Mouse (Mus musculus) frontal cortex, postnatal 10 days (tissue): ENCODE measurements around the gene Arrdc2.
"Not testable (repeated sequence)": the region's sequence is repeated elsewhere in the genome, so short reads cannot be mapped to it uniquely, and the experiment has no call there.

Source experiments
- DNase-seq, 2 experiments: peaks; one replicate each; pipeline ENCODE4 v3.0.0; 2022; ENCODE audit warnings: low spot score in 2 of 2, mixed read lengths in 1 of 2

The Arrdc2 gene

DNA sequence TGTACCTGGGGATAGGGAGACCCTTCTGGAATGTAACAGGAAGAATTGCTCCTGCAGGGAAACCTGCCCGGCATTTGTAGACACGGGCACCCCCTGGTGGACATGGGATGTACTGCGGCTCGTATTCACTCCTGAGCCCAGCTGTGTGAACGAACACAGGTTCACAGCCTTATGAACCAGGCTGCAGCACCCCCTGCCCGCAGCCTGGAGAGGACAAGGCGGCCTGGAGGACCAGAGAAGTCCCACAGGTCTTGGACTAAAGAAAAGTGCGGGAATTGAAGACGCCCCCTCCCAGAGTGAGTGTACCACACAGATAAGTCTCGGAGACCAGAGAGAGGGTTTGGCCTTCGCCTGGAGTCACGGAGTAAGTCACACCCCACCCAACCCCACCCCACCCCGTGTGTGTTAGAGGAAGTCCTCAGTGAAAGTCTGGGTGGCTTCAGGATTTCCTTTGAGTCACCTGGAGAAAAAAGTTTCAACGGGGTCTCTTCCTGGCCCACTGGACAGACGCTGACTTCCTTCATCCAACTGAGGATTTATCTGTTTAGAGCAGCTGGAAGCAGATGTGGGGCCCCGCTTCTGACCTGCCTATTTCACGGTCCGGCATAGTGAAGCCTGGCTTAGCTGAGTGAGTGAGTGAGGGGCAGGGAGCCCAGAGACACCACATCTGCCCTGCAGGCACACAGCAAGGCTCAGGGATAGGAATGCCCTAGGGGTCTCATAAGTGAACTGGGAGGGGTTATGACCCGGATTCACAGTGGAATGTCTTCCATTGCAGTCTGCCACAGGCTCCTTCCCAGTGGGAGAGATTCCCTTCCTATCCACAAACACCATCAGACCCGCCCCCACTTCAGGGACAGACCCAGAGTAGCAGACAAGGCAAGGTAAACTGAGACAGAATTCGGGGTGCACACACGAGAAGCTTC, 1.9 kb upstream of the Arrdc2 start:
- peak; percentile 78 to 87 for DNase-seq

DNA sequence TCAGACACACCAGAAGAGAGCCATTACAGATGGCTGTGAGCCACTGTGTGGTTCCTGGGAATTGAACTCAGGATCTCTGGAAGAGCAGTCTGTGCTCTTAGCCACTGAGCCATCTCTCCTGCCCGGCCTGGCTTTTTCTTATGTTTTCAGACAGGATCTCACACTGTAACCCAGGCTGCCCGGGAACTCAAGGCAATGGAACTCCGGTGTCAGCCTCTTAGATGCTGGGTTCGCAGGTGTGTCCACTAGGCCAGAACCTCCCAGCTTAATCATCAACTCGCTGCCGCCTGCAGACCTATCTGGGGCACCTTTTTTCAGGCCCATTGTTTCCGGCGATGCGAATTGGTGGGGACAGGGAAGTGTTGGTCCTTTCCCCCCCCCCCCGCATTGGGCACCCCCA, 1.1 kb upstream of the Arrdc2 start:
- no peak for DNase-seq

- peak in 1 of 2 experiments; percentile 36 for DNase-seq
Observed at GRCm38 (mm10) chr8:70838654-70839407, 689 bp downstream of the Arrdc2 start.

- no peak for DNase-seq
Observed at GRCm38 (mm10) chr8:70836666-70837065, 2.9 kb downstream of the Arrdc2 start.

DNA sequence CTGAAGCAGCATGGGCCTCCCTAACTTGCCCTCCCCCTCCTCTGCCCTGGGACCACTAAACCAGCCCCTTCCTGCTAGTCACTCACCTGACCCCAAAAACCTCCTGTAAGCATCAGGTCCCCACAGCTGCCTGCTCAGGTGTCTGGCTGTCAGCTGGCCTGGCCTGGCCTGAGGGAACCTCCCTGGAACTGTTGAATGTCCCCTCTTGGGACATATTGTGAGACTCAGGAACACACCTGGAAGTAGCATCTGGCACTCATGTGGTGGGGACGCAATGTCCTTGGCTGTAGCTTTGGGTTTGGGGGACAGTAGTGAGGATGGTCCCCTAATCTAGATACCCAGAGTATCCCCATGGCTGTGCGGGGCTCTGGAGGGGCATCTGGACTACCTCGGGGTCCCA, 5.4 kb downstream of the Arrdc2 start:
- no peak for DNase-seq

DNA sequence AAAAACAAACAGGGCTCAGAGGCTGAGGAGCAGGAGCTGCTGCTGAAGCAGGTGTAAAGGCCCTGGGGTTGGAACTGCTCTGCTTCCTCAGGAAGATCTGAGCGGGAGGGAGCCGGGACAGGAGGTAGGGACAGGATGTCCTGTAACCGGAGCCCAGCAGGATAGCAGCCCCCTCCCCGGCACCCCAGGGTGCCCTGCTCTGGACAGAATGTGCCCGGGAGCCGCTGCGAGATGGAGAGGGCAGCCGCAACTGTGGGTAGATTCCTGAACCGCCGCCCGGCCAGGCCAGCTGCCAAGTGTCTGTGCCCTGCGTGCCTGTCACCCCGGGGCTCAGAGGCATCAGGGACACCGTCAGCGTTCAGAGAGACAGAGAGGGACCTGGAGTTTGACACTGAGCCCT, 6.0 kb downstream of the Arrdc2 start:
- no peak for DNase-seq

DNA sequence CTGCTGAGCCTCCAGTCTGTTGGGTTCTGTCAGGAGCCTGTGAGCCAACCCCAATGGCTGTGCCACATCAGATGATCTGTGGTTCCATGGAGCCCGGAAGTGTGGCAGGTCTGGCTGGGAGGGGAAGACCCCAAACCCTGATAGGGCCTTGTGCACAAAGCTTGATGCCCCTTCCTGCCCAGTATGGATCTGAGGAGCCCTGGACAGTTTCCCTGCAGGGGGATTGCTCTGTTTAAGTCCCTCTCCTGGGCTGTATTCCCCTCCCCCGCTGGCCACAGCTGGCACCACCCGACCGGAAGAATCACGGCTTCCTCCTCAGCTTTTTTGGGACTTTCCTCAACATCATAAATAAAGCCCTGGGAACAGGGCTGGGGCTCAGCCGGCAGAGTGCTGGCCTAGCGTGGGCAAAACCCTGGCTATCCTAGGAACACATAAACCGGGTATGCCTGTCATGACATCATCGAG, 6.5 kb downstream of the Arrdc2 start:
- no peak for DNase-seq

GRCm38 (mm10) chr8:70832371-70832770, 7.1 kb downstream of the Arrdc2 start:
- no peak for DNase-seq

DNA sequence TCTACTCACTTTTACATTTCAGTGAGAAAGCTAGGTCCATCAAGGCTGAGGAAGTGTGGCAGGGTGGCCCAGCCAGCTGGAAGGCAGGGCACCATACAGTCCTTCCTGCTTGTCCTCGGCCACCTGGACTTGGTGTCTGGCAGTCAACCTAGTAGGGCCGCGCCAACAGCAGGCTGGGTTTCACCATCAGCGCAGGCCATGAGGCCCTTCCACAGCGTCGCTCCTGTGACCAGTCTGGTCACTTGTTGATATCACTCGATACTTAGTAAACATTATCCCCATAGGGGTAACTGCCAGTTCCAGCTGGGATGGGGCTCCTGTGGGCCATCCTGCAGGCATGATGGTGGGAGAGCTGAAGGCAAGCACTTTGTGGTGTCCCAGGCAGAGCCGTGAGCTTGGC, 8.0 kb downstream of the Arrdc2 start:
- no peak for DNase-seq

- no peak for DNase-seq
Observed at GRCm38 (mm10) chr8:70827796-70828195, 11.7 kb downstream of the Arrdc2 start.

- DNase-seq = no peak
Observed at GRCm38 (mm10) chr8:70827010-70827409, 12.5 kb downstream of the Arrdc2 start.

DNA sequence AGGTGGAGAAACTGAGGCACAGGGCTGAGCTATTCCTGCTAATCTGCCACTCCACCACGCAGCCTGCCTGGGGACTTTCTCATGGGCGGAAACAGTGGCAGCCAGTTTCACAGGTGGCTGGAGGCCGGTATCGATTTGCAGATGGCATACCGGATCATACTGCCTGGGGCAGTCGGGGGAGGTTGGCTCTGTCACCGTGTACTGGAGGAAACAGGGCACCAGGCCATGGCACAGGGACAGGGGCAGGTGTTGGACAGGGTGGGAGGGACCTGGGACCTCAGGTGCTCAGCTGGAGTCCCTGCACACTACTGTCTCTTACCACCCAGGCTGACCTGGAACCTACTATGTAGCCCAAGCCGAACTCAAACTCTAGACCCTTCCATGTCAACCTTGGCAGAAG, 13.7 kb downstream of the Arrdc2 start:
- no peak for DNase-seq

DNA sequence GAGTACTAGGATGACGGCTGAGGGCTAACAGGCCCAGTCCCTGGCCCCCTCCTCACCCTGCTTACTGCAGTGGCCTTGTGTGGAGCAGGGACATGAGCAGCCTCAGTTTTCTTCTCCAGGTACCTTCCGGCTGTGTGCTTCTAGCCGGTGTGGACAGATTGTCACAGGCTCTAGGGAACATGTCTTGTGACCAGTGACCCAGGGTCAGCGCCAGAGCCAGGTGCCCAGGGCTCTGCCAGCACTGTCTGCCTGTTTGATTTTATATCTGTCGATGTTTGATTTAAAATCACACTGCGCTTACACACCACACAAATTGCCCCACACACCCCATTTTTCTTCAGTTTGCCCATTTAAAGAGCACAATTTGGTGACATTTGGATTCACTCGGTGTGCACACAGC, 15.7 kb downstream of the Arrdc2 start:
- DNase-seq = no peak

DNA sequence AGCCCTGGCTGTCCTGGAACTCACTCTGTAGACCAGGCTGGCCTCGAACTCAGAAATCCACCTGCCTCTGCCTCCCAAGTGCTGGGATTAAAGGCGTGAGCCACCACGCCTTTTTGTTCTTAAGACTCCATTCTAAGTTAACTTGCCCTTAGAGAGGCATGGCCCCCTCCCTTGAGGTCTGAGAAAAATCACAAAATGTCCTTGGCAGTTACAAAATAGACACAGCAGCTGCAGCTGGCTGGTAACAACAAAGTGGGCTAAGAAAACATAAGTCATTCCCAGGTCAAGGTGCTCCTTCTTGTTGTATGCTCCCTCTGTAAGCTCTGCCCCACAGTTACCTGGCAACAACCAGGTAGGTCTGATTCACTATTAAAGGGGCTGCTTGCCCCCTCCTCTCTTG, 16.9 kb downstream of the Arrdc2 start:
- not testable (repeated sequence) for DNase-seq

DNA sequence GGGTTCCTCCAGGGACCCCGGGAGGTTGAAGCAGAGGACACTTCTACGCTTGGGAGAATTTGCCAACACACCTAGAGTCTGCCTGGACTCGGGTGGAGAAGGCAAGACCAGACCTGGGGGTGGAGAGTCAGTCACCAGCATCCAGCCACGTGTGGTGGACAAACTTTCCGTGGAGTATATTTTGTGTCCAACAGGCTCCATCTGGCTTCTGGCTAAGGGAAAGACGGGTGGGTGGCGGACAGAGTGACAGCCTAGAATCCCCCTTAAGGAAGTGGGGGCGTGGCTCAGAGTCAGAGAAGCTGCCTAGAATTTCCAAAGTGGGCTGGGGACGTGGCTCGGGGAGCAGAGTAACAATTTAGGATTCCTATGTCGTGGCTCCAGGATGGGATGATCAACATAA, 17.5 kb downstream of the Arrdc2 start:
- no peak for DNase-seq

GRCm38 (mm10) chr8:70821399-70821962, 18.0 kb downstream of the Arrdc2 start:
- DNase-seq = no peak

DNA sequence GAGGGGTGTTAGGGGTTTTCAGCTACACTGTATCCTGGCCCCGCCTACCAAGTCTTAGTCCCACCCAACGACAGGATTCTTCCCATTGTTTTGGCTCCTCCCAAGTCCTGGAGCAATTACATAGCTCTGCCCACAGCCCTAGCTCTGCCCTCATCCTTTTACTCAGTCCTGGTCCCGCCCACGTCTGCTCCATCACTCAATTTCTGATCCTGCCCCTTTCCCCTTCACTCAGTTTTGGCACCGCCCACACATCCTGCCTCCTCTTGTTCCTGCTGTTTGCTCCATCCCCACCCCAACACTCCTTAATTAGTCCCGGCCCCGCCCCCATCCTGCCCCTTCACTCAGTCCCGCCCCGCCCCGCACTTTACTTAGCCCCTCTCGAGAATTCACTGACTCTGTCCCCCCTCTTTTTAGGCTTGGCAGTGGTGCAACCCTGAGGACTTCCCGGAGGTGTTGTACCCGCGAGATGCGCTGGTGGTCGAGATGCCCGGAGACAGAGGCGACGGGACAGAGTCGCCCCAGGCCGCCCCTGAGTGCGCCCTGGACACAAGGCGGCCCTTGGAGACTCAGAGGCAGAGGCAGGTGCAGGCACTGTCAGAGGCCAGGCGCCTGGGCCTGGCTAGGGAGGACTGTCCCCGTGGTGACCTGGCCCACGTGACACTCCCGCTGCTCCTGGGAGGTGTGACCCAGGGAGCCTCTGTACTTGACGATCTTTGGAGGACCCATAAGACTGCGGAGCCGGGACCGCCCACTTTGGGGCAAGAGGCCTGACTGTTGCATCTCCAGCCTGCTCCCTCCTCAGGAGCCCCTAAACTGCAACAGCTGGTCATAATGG, 19.2 kb downstream of the Arrdc2 start:
- no peak for DNase-seq

- DNase-seq = no peak
Observed at GRCm38 (mm10) chr8:70816679-70817078, 22.8 kb downstream of the Arrdc2 start.

DNA sequence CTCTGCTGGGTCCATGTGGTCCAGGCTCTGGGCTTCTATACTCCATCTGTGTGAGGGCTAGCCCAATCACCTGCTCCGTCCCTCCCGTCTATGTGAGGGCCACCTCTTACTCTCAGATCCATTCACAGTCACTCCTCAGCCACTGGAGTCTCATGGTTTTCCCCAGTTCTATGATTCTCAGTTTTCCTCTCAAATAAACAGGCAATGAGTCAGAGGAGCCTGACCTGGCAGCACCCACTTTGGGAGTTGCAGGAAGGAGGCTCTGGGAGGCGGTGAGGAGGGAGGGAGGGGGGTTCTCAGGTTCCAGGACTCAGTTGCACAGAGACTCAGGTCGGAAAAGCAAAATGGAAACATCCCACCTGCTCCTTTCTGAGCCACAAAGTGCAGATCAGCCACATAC, 26.6 kb downstream of the Arrdc2 start:
- DNase-seq = no peak

- no peak for DNase-seq
Observed at GRCm38 (mm10) chr8:70812055-70812454, 27.5 kb downstream of the Arrdc2 start.

DNA sequence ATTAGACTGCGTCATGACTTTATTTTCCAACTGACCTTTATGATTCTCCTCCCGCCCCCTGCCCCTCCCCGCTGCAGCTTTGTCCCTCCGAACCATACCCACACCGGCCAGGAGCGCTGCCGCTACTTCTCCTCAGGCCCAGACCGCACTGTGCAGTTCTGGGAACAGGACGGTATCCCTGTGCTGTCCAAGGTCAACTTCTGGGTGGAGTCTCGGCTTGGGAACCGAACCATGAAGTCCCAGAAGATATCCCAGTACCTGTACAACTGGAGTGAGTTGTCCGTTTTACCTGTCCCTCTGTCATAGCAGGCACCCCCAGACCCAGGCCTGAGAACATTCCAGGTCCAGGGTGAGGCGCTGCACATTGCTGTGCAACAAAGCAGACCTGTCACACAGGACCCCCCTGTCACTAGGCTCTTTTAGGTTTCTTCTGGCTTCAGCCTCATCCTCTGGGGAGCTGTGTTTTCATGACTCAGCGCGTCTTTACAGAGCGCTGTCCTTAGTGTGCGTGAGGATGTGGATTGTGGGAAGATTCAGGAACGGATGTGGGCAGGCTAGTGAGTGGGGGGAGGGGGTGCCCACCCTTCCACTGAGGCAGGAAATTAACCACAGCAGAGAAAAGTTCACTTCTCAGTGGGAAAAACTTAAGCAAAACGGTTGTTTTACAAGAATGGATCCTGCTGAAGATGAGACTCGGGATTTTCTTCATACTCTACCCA, 28.4 kb downstream of the Arrdc2 start:
- DNase-seq = no peak
